9 mouse cellular contexts compared by ENCODE assay signal in the genomic region with DNA sequence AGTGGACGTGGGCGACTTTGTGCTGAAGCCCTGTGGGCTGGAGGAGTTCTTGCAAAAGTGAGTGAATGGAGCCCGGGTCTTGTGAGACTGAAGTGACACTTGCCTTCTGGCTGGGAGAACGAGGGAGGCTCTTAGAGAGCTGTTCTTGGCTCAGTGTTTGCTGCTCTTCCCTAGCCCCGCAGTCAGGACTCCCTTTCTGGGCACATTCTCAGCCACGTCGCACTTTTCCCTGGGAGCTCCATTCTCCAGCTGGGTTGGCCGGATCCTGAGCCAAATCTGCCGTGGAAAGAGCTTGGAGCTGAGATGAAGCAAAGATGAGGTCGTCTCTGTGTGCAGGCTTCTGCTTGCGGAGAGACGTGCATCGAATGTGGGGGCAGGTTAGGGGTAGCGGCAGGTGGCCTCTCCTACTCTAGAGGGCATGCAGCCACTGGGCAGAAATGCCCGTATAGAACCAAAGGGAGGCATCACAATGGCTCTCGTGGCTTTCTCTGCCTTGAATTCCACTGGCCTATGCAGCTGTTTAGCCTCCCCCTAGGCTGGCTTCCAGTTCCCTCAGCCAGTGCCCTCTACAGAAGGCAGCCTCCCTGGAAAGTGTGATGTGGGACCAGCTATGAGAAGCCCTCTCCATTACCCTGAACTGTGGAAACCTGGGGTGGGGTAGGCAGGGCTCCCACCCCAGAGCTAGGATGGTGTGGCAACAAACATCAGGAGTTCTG. TPM values are rescaled to one million over a fixed set of nuclear protein-coding genes. Genes with fewer than 3 reads are reported as not detected.
DNase-seq lines count a peak whose midpoint lies in the region; ATAC-seq and TF ChIP-seq lines count a peak whose summit lies in the region.
"Had no signal": no experiment of that assay in that cellular context is flagged by ENCODE, and none has a peak within 500 bp of the region (broad histone marks: within the 10 kb centered on the region; RNA-seq: fewer than 3 reads in every experiment).

No protein-coding gene starts in this region.

- H3K36me3 ChIP-seq in kidney, embryonic 14.5 days (ENCODE audit: control insufficient read depth, insufficient read depth, low read length): peaks cover 4% of the 10 kb centered on the region; the same call in 1 of the 2 replicates
- peaks cover 32% of the 10 kb centered on the region for H3K36me3 ChIP-seq in forebrain, postnatal 0 days (ENCODE audit: insufficient read depth)
- peaks cover 9% of the 10 kb centered on the region; the same call in 1 of the 2 replicates for H3K36me3 ChIP-seq in hindbrain, embryonic 16.5 days (ENCODE audit: control insufficient read depth, insufficient read depth, low read length)

- H3K27ac ChIP-seq in kidney, embryonic 14.5 days (ENCODE audit: low read depth, low read length): peak overlapping the region; percentile 71; the same call in 1 of the 2 replicates
- peak overlapping the region; percentile 50 for H3K27ac ChIP-seq in forebrain, postnatal 0 days (ENCODE audit: low read depth, low read length)
- peak overlapping the region; percentile 72 for H3K27ac ChIP-seq in hindbrain, embryonic 16.5 days (ENCODE audit: low read depth, low read length)
- H3K27ac ChIP-seq: liver, embryonic 14.5 days had no signal

- no peak for ATAC-seq in kidney, embryonic 14.5 days (ENCODE audit: low FRiP score, low TSS enrichment)
- ATAC-seq in forebrain, postnatal 0 days: peak; percentile 88
- ATAC-seq in hindbrain, embryonic 16.5 days: peak; percentile 70; the same call in 1 of the 2 replicates

- no peak for DNase-seq in kidney, postnatal 36 days
- peak; percentile 82 for DNase-seq in brain, embryonic 14.5 days (ENCODE audit: low read depth)
- DNase-seq in forebrain, postnatal 0 days: peak; percentile 84
- peak; percentile 79 for DNase-seq in right cerebral cortex, adult 18-20 months
- DNase-seq in adrenal gland, postnatal 14 days: no peak
- no peak for DNase-seq in thymus, postnatal 10 days (ENCODE audit: low spot score in 2 of 2)

- no peak overlapping the region for H3K4me3 ChIP-seq in kidney, embryonic 14.5 days (ENCODE audit: low read length)
- H3K4me3 ChIP-seq in forebrain, postnatal 0 days (ENCODE audit: low read depth, low read length): no peak overlapping the region
- H3K4me3 ChIP-seq in hindbrain, embryonic 16.5 days (ENCODE audit: low read length): no peak overlapping the region

- no peaks in the 10 kb centered on the region for H3K27me3 ChIP-seq in kidney, embryonic 14.5 days (ENCODE audit: control insufficient read depth, insufficient read depth, low read length)
- H3K27me3 ChIP-seq in forebrain, postnatal 0 days (ENCODE audit: insufficient read depth, low read length): no peaks in the 10 kb centered on the region
- no peaks in the 10 kb centered on the region for H3K27me3 ChIP-seq in hindbrain, embryonic 16.5 days (replicated peaks; ENCODE audit: control insufficient read depth, insufficient read depth, low read length)

- WGBS in kidney, embryonic 14.5 days: 80% methylated on average over 16 of the region's 16 CpGs
- WGBS in forebrain, postnatal 0 days: 26% methylated on average over 16 of the region's 16 CpGs
- WGBS in hindbrain, embryonic 16.5 days: 47% methylated on average over 16 of the region's 16 CpGs

- no peak overlapping the region for H3K9ac ChIP-seq in kidney, embryonic 14.5 days (ENCODE audit: low read depth, low read length)
- no peak overlapping the region for H3K9ac ChIP-seq in forebrain, postnatal 0 days
- no peak overlapping the region; the same call in 1 of the 2 replicates for H3K9ac ChIP-seq in hindbrain, embryonic 16.5 days (ENCODE audit: low read depth, low read length)
- H3K9ac ChIP-seq: liver, embryonic 14.5 days had no signal

- H3K9me3 ChIP-seq in kidney, embryonic 14.5 days (ENCODE audit: control insufficient read depth, low read length): no peaks in the 10 kb centered on the region
- no peaks in the 10 kb centered on the region for H3K9me3 ChIP-seq in forebrain, postnatal 0 days (ENCODE audit: low read length)
- no peaks in the 10 kb centered on the region for H3K9me3 ChIP-seq in hindbrain, embryonic 16.5 days (ENCODE audit: control insufficient read depth, low read length)

- no peak for TF ChIP-seq CTCF in brain, embryonic 14.5 days (IDR thresholded peaks at IDR 0.05; ENCODE audit: borderline replicate concordance, extremely low read depth, insufficient read depth, insufficient read length)
- TF ChIP-seq CTCF in forebrain, postnatal 0 days (IDR thresholded peaks at IDR 0.05; ENCODE audit: low read depth): no peak

- H3K4me1 ChIP-seq in kidney, embryonic 14.5 days (ENCODE audit: control insufficient read depth, insufficient read depth, low read length): peaks cover 14% of the 10 kb centered on the region; the same call in 1 of the 2 replicates
- peaks cover 9% of the 10 kb centered on the region; the same call in 1 of the 2 replicates for H3K4me1 ChIP-seq in forebrain, postnatal 0 days (ENCODE audit: insufficient read depth)
- peaks cover 37% of the 10 kb centered on the region for H3K4me1 ChIP-seq in hindbrain, embryonic 16.5 days (ENCODE audit: control insufficient read depth, insufficient read depth, low read depth, low read length)

- no peak overlapping the region for H3K4me2 ChIP-seq in kidney, embryonic 14.5 days (replicated peaks; ENCODE audit: low read depth, low read length)
- no peak overlapping the region for H3K4me2 ChIP-seq in forebrain, postnatal 0 days (ENCODE audit: low read depth)
- no peak overlapping the region for H3K4me2 ChIP-seq in hindbrain, embryonic 16.5 days (ENCODE audit: low read length)

- no peak for TF ChIP-seq POLR2A in brain, embryonic 14.5 days (IDR thresholded peaks at IDR 0.05; ENCODE audit: borderline replicate concordance, extremely low read depth, insufficient read depth, insufficient read length, poor library complexity, severe bottlenecking)

RNA-seq across cellular contexts. Expression of a gene that starts 26.4 kb away (rescaled TPM):
- polyA plus RNA-seq in kidney, embryonic 14.5 days (2014; fragmentation: Nextera tagmentation; extraction: Ambion mirVana): 6.3 and 9.1 TPM in 2 replicates
- 27.2 and 31.2 TPM in 2 replicates for polyA plus RNA-seq in brain, embryonic 14.5 days (2012; rRNA removed)
- 17.1 and 18.3 TPM in 2 replicates for total RNA-seq in forebrain, postnatal 0 days (2014; rRNA removed)
- 5.7 and 7.2 TPM in 2 replicates for polyA plus RNA-seq in forebrain, postnatal 0 days (2015; fragmentation: Nextera tagmentation; extraction: Ambion mirVana)
- 10.3 and 11.4 TPM in 2 replicates for polyA plus RNA-seq in hindbrain, embryonic 16.5 days (2015; fragmentation: Nextera tagmentation; extraction: Ambion mirVana)
- 8.4 and 11.3 TPM in 2 replicates for total RNA-seq in adrenal gland, postnatal 14 days (2021)

RNA-seq across cellular contexts. Expression of a gene that starts 41.5 kb away (rescaled TPM):
- 36.0 and 57.6 TPM in 2 replicates for polyA plus RNA-seq in kidney, embryonic 14.5 days (2014; fragmentation: Nextera tagmentation; extraction: Ambion mirVana)
- 113 and 132 TPM in 2 replicates for polyA plus RNA-seq in brain, embryonic 14.5 days (2012; rRNA removed)
- total RNA-seq in forebrain, postnatal 0 days (2014; rRNA removed): 60.4 and 74.8 TPM in 2 replicates
- 22.2 and 27.4 TPM in 2 replicates for polyA plus RNA-seq in forebrain, postnatal 0 days (2015; fragmentation: Nextera tagmentation; extraction: Ambion mirVana)
- 30.2 and 30.3 TPM in 2 replicates for polyA plus RNA-seq in hindbrain, embryonic 16.5 days (2015; fragmentation: Nextera tagmentation; extraction: Ambion mirVana)
- total RNA-seq in adrenal gland, postnatal 14 days (2021): 73.7 and 95.4 TPM in 2 replicates

RNA-seq across cellular contexts. Expression of a gene that starts 59.1 kb away (rescaled TPM):
- polyA plus RNA-seq in kidney, embryonic 14.5 days (2014; fragmentation: Nextera tagmentation; extraction: Ambion mirVana): 17.9 and 49.4 TPM in 2 replicates
- 25.9 and 31.3 TPM in 2 replicates for polyA plus RNA-seq in brain, embryonic 14.5 days (2012; rRNA removed)
- 35.0 and 49.5 TPM in 2 replicates for total RNA-seq in forebrain, postnatal 0 days (2014; rRNA removed)
- 13.9 and 18.7 TPM in 2 replicates for polyA plus RNA-seq in forebrain, postnatal 0 days (2015; fragmentation: Nextera tagmentation; extraction: Ambion mirVana)
- polyA plus RNA-seq in hindbrain, embryonic 16.5 days (2015; fragmentation: Nextera tagmentation; extraction: Ambion mirVana): 22.2 and 29.1 TPM in 2 replicates
- total RNA-seq in adrenal gland, postnatal 14 days (2021): 84.9 and 95.0 TPM in 2 replicates

Comparison
In these comparisons a context has a peak if more than half of its experiments do, and no peak if none do; other contexts are left out.
1. DNase-seq: peak in brain, embryonic 14.5 days (single experiment), forebrain, postnatal 0 days (single experiment) and right cerebral cortex, adult 18-20 months (single experiment); none in kidney, postnatal 36 days (0 of 2), adrenal gland, postnatal 14 days (single experiment) and thymus, postnatal 10 days (0 of 2).
2. Peak in every context shown above with its lines, with median percentiles within 50 percentile points of each other: H3K27ac ChIP-seq.